25 mouse cellular contexts compared by ENCODE assay signal in genomic region chr1:40776102-40776501, GRCm38 (mm10). TPM values are rescaled to one million over a fixed set of nuclear protein-coding genes. Genes with fewer than 3 reads are reported as not detected.
"Had no signal": no experiment of that assay in that cellular context is flagged by ENCODE, and none has a peak within 500 bp of the region (broad histone marks: within the 10 kb centered on the region; RNA-seq: fewer than 3 reads in every experiment).

No protein-coding gene starts in this region.

- H3K4me2 ChIP-seq: limb, embryonic 12.5 days; limb, embryonic 15.5 days; liver, embryonic 11.5 days; lung, embryonic 14.5 days; midbrain, embryonic 13.5 days; neural tube, embryonic 13.5 days had no signal

- H3K27me3 ChIP-seq: limb, embryonic 12.5 days; limb, embryonic 15.5 days; megakaryocyte, embryonic 14.5 days; midbrain, embryonic 13.5 days; neural tube, embryonic 13.5 days had no signal

- DNase-seq: left cerebral cortex, postnatal 4 days; liver, postnatal 0 days; lung, embryonic 14.5 days; lung, postnatal 10 days; lung, postnatal 36 days; retina, postnatal 1 day; thymus, adult 2 months; thymus, postnatal 14 days; thymus, postnatal 4 days had no signal

- H3K4me3 ChIP-seq: limb, embryonic 12.5 days; limb, embryonic 15.5 days; megakaryocyte, embryonic 14.5 days; midbrain, embryonic 10.5 days; midbrain, embryonic 13.5 days; myocyte; neural tube, embryonic 13.5 days had no signal

- H3K4me1 ChIP-seq: limb, embryonic 12.5 days; limb, embryonic 15.5 days; megakaryocyte, embryonic 14.5 days; midbrain, embryonic 10.5 days; midbrain, embryonic 13.5 days; neural tube, embryonic 13.5 days had no signal

- H3K27ac ChIP-seq: hindbrain, postnatal 0 days; limb, embryonic 12.5 days; limb, embryonic 15.5 days; liver, embryonic 14.5 days; midbrain, embryonic 10.5 days; midbrain, embryonic 13.5 days; neural tube, embryonic 13.5 days; stomach, postnatal 0 days had no signal

- H3K9ac ChIP-seq: limb, embryonic 12.5 days; limb, embryonic 15.5 days; liver, embryonic 14.5 days; liver, postnatal 0 days; lung, embryonic 14.5 days; midbrain, embryonic 13.5 days; neural tube, embryonic 13.5 days had no signal

- ATAC-seq: hindbrain, postnatal 0 days; inflammation-experienced regulatory T-cells, adult 6 months; liver, postnatal 0 days; midbrain, embryonic 13.5 days; midbrain, embryonic 16.5 days had no signal

RNA-seq across cellular contexts. Expression of gene Tmem182, which starts 29.3 kb away (rescaled TPM):
- total RNA-seq: monocyte, adult 5-6 weeks; neutrophil, adult 5-6 weeks had no signal
- polyA plus RNA-seq: inflammation-experienced regulatory T-cells, adult 6 months; liver, embryonic 14.5 days; midbrain, embryonic 10.5 days; stomach, embryonic 14.5 days had no signal
